Mouse (Mus musculus) myocyte (in vitro differentiated cells): Measurements from ENCODE around the gene Ccdc40.

Source experiments
- E2F4 ChIP-seq: IDR thresholded peaks from one replicate; pipeline ENCODE4 v1.6.1; 2011; ENCODE audit warnings: mild to moderate bottlenecking, control low read depth, moderate library complexity; ENCODE audit not compliant: insufficient read depth
- MAX ChIP-seq: IDR thresholded peaks from one replicate; pipeline ENCODE4 v1.6.1; 2011; ENCODE audit warnings: low read depth, mild to moderate bottlenecking, control low read depth
- REST ChIP-seq: IDR thresholded peaks from one replicate; pipeline ENCODE4 v1.6.1; 2011; ENCODE audit warnings: mild to moderate bottlenecking, control low read depth, moderate library complexity; ENCODE audit not compliant: insufficient read depth, insufficient read length
- USF1 ChIP-seq: IDR thresholded peaks from one replicate; pipeline ENCODE4 v1.6.1; 2011; ENCODE audit warnings: low read depth, mild to moderate bottlenecking, control low read depth, moderate library complexity

GRCm38 (mm10) chr11:119211604-119212309 is 16.6 kb upstream of the Ccdc40 start:
- TF ChIP-seq REST, result no peak
- TF ChIP-seq E2F4, result no peak
- TF ChIP-seq USF1, result no peak
- no peak for TF ChIP-seq MAX
